31 mouse cellular contexts compared by ENCODE assay signal in genomic region chr10:127412776-127413175, GRCm38 (mm10). TPM values are rescaled to one million over a fixed set of nuclear protein-coding genes. Genes with fewer than 3 reads are reported as not detected.
DNase-seq lines count a peak whose midpoint lies in the region; ATAC-seq and TF ChIP-seq lines count a peak whose summit lies in the region.
"Had no signal": no experiment of that assay in that cellular context is flagged by ENCODE, and none has a peak within 500 bp of the region (broad histone marks: within the 10 kb centered on the region; RNA-seq: fewer than 3 reads in every experiment).

No protein-coding gene starts in this region.

- no peak overlapping the region for H3K9ac ChIP-seq in kidney, embryonic 16.5 days (replicated peaks; ENCODE audit: low read length)
- H3K9ac ChIP-seq: embryonic facial prominence, embryonic 13.5 days; forebrain, embryonic 12.5 days; forebrain, embryonic 15.5 days; hindbrain, embryonic 12.5 days; hindbrain, embryonic 15.5 days had no signal

- peak overlapping the region; percentile 43; the same call in 1 of the 2 replicates for H3K27ac ChIP-seq in gastrocnemius, adult 2 months
- no peak overlapping the region for H3K27ac ChIP-seq in kidney, embryonic 16.5 days (ENCODE audit: low read length)
- H3K27ac ChIP-seq: embryonic facial prominence, embryonic 10.5 days; embryonic facial prominence, embryonic 13.5 days; forebrain, embryonic 12.5 days; forebrain, embryonic 15.5 days; hindbrain, embryonic 12.5 days; hindbrain, embryonic 15.5 days had no signal

- DNase-seq in gastrocnemius, adult 2 months = no peak
- DNase-seq in gastrocnemius, postnatal 4 days (ENCODE audit: low spot score in 2 of 2) = no peak
- peak; percentile 40 for DNase-seq in kidney, adult 9 months
- no peak for DNase-seq in kidney, adult 11 months
- DNase-seq in kidney, postnatal 36 days = peak; percentile 53
- DNase-seq in cerebellum, adult 9-11 months = no peak
- DNase-seq: adrenal gland, postnatal 14 days; cerebellum, adult 11 months; cerebellum, adult 2 months; cerebellum, postnatal 10 days; cerebellum, postnatal 36 days; embryo, embryonic 11 days; gastrocnemius, postnatal 10 days; gastrocnemius, postnatal 36 days had no signal

- H3K9me3 ChIP-seq in kidney, embryonic 16.5 days (ENCODE audit: low read length) = no peaks in the 10 kb centered on the region
- H3K9me3 ChIP-seq: embryonic facial prominence, embryonic 10.5 days; embryonic facial prominence, embryonic 13.5 days; forebrain, embryonic 12.5 days; forebrain, embryonic 15.5 days; hindbrain, embryonic 12.5 days; hindbrain, embryonic 15.5 days had no signal

- no peak overlapping the region for H3K4me3 ChIP-seq in gastrocnemius, adult 2 months
- H3K4me3 ChIP-seq in kidney, embryonic 16.5 days (ENCODE audit: low read length) = no peak overlapping the region
- H3K4me3 ChIP-seq: embryonic facial prominence, embryonic 10.5 days; embryonic facial prominence, embryonic 13.5 days; erythroblast, embryonic 14.5 days; forebrain, embryonic 12.5 days; forebrain, embryonic 15.5 days; hindbrain, embryonic 12.5 days; hindbrain, embryonic 15.5 days had no signal

- intact Hi-C loops in gastrocnemius, adult 2 months (cut with DNase I) = no loop called here

- no peak for TF ChIP-seq CTCF in gastrocnemius, adult 2 months (IDR thresholded peaks at IDR 0.05)

- H3K27me3 ChIP-seq in kidney, embryonic 16.5 days (ENCODE audit: insufficient read depth, low read length) = no peaks in the 10 kb centered on the region
- H3K27me3 ChIP-seq: embryonic facial prominence, embryonic 13.5 days; forebrain, embryonic 12.5 days; forebrain, embryonic 15.5 days; hindbrain, embryonic 12.5 days; hindbrain, embryonic 15.5 days; Patski had no signal

- H3K4me1 ChIP-seq in kidney, embryonic 16.5 days (ENCODE audit: insufficient read depth, low read length) = peaks cover 16% of the 10 kb centered on the region
- H3K4me1 ChIP-seq: embryonic facial prominence, embryonic 13.5 days; forebrain, embryonic 12.5 days had no signal

- 72% methylated on average over 2 of the region's 2 CpGs for WGBS in kidney, embryonic 16.5 days

- 0 out of 2 replicates have a peak, but pooled peaks cover 5% of the 10 kb centered on the region for H3K36me3 ChIP-seq in kidney, embryonic 16.5 days (ENCODE audit: insufficient read depth, low read length)
- H3K36me3 ChIP-seq: forebrain, embryonic 15.5 days; hindbrain, embryonic 12.5 days; hindbrain, embryonic 15.5 days had no signal

- no peak overlapping the region for H3K4me2 ChIP-seq in kidney, embryonic 16.5 days (replicated peaks; ENCODE audit: low read depth, low read length)
- H3K4me2 ChIP-seq: embryonic facial prominence, embryonic 13.5 days; forebrain, embryonic 12.5 days; forebrain, embryonic 15.5 days; hindbrain, embryonic 12.5 days; hindbrain, embryonic 15.5 days had no signal

- ATAC-seq in kidney, embryonic 16.5 days (ENCODE audit: low FRiP score, low TSS enrichment) = no peak
- ATAC-seq: forebrain, embryonic 15.5 days; Patski had no signal

RNA-seq across cellular contexts. Expression of gene R3hdm2, which starts 32.6 kb away (rescaled TPM):
- 100 to 1,000 TPM; 118 to 153 TPM for total RNA-seq in gastrocnemius, adult 2 months (2021)
- 100 to 1,000 TPM in 1 of 2 experiments, 10 to 100 TPM in 1; 87.7 to 101 TPM for total RNA-seq in gastrocnemius, postnatal 4 days (2021)
- polyA plus RNA-seq in kidney, embryonic 16.5 days (2015; fragmentation: Nextera tagmentation; extraction: Ambion mirVana) = 28.1 and 29.0 TPM in 2 replicates

RNA-seq across cellular contexts. Expression of gene Inhbc, which starts 42.5 kb away (rescaled TPM):
- not detected for total RNA-seq in gastrocnemius, adult 2 months (2021)
- total RNA-seq in gastrocnemius, postnatal 4 days (2021) = under 1 TPM in 1 of 2 experiments, not detected in 1; 0.29 TPM
- 0.09 and 0.24 TPM in 2 replicates for polyA plus RNA-seq in kidney, embryonic 16.5 days (2015; fragmentation: Nextera tagmentation; extraction: Ambion mirVana)
- total RNA-seq: gastrocnemius, postnatal 10 days; gastrocnemius, postnatal 36 days; heart, adult 8-10 months; heart, postnatal 25 days; hematopoietic stem cell, adult 5-6 weeks had no signal
- polyA plus RNA-seq: cerebellum, adult 2 months; cortical plate, adult 2 months; embryonic facial prominence, embryonic 13.5 days; erythroblast, embryonic 14.5 days; forebrain, embryonic 12.5 days; forebrain, embryonic 15.5 days; heart, embryonic 14.5 days; heart, postnatal 0 days; hindbrain, embryonic 12.5 days; hindbrain, embryonic 15.5 days; Patski had no signal

RNA-seq across cellular contexts. Expression of gene Inhbe, which starts 58.6 kb away (rescaled TPM):
- not detected for total RNA-seq in gastrocnemius, adult 2 months (2021)
- total RNA-seq in gastrocnemius, postnatal 4 days (2021) = under 1 TPM in 1 of 2 experiments, not detected in 1; 0.08 TPM
- 0.08 TPM in 1 of 2 replicates, not detected in the other for polyA plus RNA-seq in kidney, embryonic 16.5 days (2015; fragmentation: Nextera tagmentation; extraction: Ambion mirVana)
- total RNA-seq: adrenal gland, adult 2 months; gastrocnemius, postnatal 10 days; gastrocnemius, postnatal 36 days; heart, adult 8-10 months; heart, postnatal 25 days; hematopoietic stem cell, adult 5-6 weeks had no signal
- polyA plus RNA-seq: cerebellum, adult 2 months; embryonic facial prominence, embryonic 10.5 days; erythroblast, embryonic 14.5 days; forebrain, embryonic 12.5 days; forebrain, embryonic 15.5 days; heart, embryonic 11.5 days; heart, embryonic 14.5 days; heart, postnatal 0 days had no signal

Comparison
In these comparisons a context has a peak if more than half of its experiments do, and no peak if none do; other contexts are left out.
1. DNase-seq: peak in kidney, adult 9 months (single experiment) and kidney, postnatal 36 days (2 of 2); none in gastrocnemius, adult 2 months (single experiment), gastrocnemius, postnatal 4 days (0 of 2), kidney, adult 11 months (single experiment) and cerebellum, adult 9-11 months (single experiment).